Mouse (Mus musculus): Measurements from ENCODE around the gene Tmem86b. TPM values are rescaled to one million over a fixed set of nuclear protein-coding genes. Genes with fewer than 3 reads are reported as not detected.

The Tmem86b gene
- total RNA-seq (2021), result 10 to 100 TPM; 13.9 to 16.7 TPM
- long read RNA-seq, experiment 1, partial matches to known transcripts, result 0 of 2 reads
- long read RNA-seq, experiment 1, other reads (novel, unspliced or antisense), result 1 of 2 reads
- long read RNA-seq, experiment 2, partial matches to known transcripts, result 0 of 2 reads
- long read RNA-seq, experiment 2, other reads (novel, unspliced or antisense), result 1 of 2 reads

GRCm38 (mm10) chr7:4631031-4631430 lies at the start of gene Tmem86b:
TSS of gene Tmem86b (minus strand) at chr7:4631422.
- DNase-seq (ENCODE audit: low spot score in 2 of 2), result no peak

- no peak for DNase-seq (ENCODE audit: low spot score in 2 of 2)
Measured at GRCm38 (mm10) chr7:4675200-4675599, 44.0 kb upstream of the Tmem86b start.

- no peak for DNase-seq (ENCODE audit: low spot score in 2 of 2)
Measured at GRCm38 (mm10) chr7:4674114-4674731, 43.0 kb upstream of the Tmem86b start.

- no peak for DNase-seq (ENCODE audit: low spot score in 2 of 2)
Measured at GRCm38 (mm10) chr7:4671956-4672355, 40.7 kb upstream of the Tmem86b start.

- DNase-seq (ENCODE audit: low spot score in 2 of 2), result no peak
Measured at GRCm38 (mm10) chr7:4670655-4671255, 39.5 kb upstream of the Tmem86b start.

GRCm38 (mm10) chr7:4669156-4669555 lies 37.9 kb upstream of the Tmem86b start:
- DNase-seq (ENCODE audit: low spot score in 2 of 2), result no peak

GRCm38 (mm10) chr7:4668506-4668905 lies 37.3 kb upstream of the Tmem86b start:
- no peak for DNase-seq (ENCODE audit: low spot score in 2 of 2)

- DNase-seq (ENCODE audit: low spot score in 2 of 2), result no peak
Measured at GRCm38 (mm10) chr7:4666871-4667270, 35.6 kb upstream of the Tmem86b start.

- no peak for DNase-seq (ENCODE audit: low spot score in 2 of 2)
Measured at GRCm38 (mm10) chr7:4663742-4664141, 32.5 kb upstream of the Tmem86b start.

GRCm38 (mm10) chr7:4663179-4663578 lies 32.0 kb upstream of the Tmem86b start:
- DNase-seq (ENCODE audit: low spot score in 2 of 2), result no peak

GRCm38 (mm10) chr7:4659911-4660443 lies 28.8 kb upstream of the Tmem86b start:
- no peak for DNase-seq (ENCODE audit: low spot score in 2 of 2)

GRCm38 (mm10) chr7:4658912-4659551 lies 27.8 kb upstream of the Tmem86b start, which contains the start of gene Ppp6r1:
TSS of gene Ppp6r1 (minus strand) at chr7:4659019.
- peak; percentile 96 to 98 for DNase-seq (ENCODE audit: low spot score in 2 of 2)

GRCm38 (mm10) chr7:4658128-4658907 lies 27.1 kb upstream of the Tmem86b start:
- DNase-seq (ENCODE audit: low spot score in 2 of 2), result no peak

GRCm38 (mm10) chr7:4657521-4658127 lies 26.4 kb upstream of the Tmem86b start:
- peak; percentile 65 to 68 for DNase-seq (ENCODE audit: low spot score in 2 of 2)

GRCm38 (mm10) chr7:4656818-4657217 lies 25.6 kb upstream of the Tmem86b start:
- no peak for DNase-seq (ENCODE audit: low spot score in 2 of 2)

GRCm38 (mm10) chr7:4655916-4656315 lies 24.7 kb upstream of the Tmem86b start:
- DNase-seq (ENCODE audit: low spot score in 2 of 2), result no peak

GRCm38 (mm10) chr7:4655393-4655792 lies 24.2 kb upstream of the Tmem86b start:
- DNase-seq (ENCODE audit: low spot score in 2 of 2), result no peak

- DNase-seq (ENCODE audit: low spot score in 2 of 2), result no peak
Measured at GRCm38 (mm10) chr7:4654221-4654620, 23.0 kb upstream of the Tmem86b start.

- no peak for DNase-seq (ENCODE audit: low spot score in 2 of 2)
Measured at GRCm38 (mm10) chr7:4653780-4654179, 22.6 kb upstream of the Tmem86b start.

GRCm38 (mm10) chr7:4653351-4653750 lies 22.1 kb upstream of the Tmem86b start:
- no peak for DNase-seq (ENCODE audit: low spot score in 2 of 2)

- no peak for DNase-seq (ENCODE audit: low spot score in 2 of 2)
Measured at GRCm38 (mm10) chr7:4652726-4653125, 21.5 kb upstream of the Tmem86b start.
